Mouse (Mus musculus) lung, embryonic 15.5 days (tissue): ENCODE results near the gene 2410004B18Rik. TPM values are rescaled to one million over a fixed set of nuclear protein-coding genes. Genes with fewer than 3 reads are reported as not detected.

Experiments
- ATAC-seq: fragments of 200-750 bp; cut with Nextera tagmentation; 2 replicates; pipeline ENCODE4 v1.8.0; 2017; ENCODE audit warnings: moderate number of reproducible peaks, borderline replicate concordance; ENCODE audit not compliant: low FRiP score, low TSS enrichment; ENCODE audit errors: extremely low read depth
- H3K27ac ChIP-seq: fragments of 300-500 bp; sonication (generic); 2 replicates; pipeline ENCODE4 v1.5.1; 2015; ENCODE audit warnings: moderate library complexity, mild to moderate bottlenecking, inconsistent platforms
- H3K27me3 ChIP-seq: fragments of 300-500 bp; sonication (generic); 2 replicates; pipeline ENCODE4 v1.6.1; 2015; ENCODE audit warnings: inconsistent platforms
- H3K36me3 ChIP-seq: fragments of 300-500 bp; sonication (generic); 2 replicates; pipeline ENCODE4 v1.6.1; 2015; ENCODE audit warnings: inconsistent platforms
- H3K4me1 ChIP-seq: fragments of 300-500 bp; sonication (generic); 2 replicates; pipeline ENCODE4 v1.6.1; 2015; ENCODE audit warnings: inconsistent platforms
- H3K4me2 ChIP-seq: fragments of 300-500 bp; sonication (generic); 2 replicates; pipeline ENCODE4 v1.6.1; 2015; ENCODE audit warnings: inconsistent platforms, mild to moderate bottlenecking, moderate library complexity
- H3K4me3 ChIP-seq: fragments of 300-500 bp; sonication (generic); 2 replicates; pipeline ENCODE4 v1.5.1; 2015; ENCODE audit warnings: mild to moderate bottlenecking, inconsistent platforms
- H3K9ac ChIP-seq: fragments of 300-500 bp; sonication (generic); 2 replicates; pipeline ENCODE4 v1.6.1; 2015; ENCODE audit warnings: inconsistent platforms
- H3K9me3 ChIP-seq: fragments of 300-500 bp; sonication (generic); 2 replicates; pipeline ENCODE4 v1.6.1; 2016; ENCODE audit warnings: inconsistent platforms
- WGBS: fragments of 180-500 bp; shearing (Covaris S2); methylation state at CpG from one replicate; pipeline ENCODE4 v1.1.7; 2015; 5-methylcytosine and 5-hydroxymethylcytosine counted together
- polyA plus RNA-seq: library from polyadenylated mRNA; unstranded; fragments of >200 nt; fragmentation: Nextera tagmentation; extraction: Ambion mirVana; gene quantifications from 2 replicates; pipeline ENCODE4 v1.2.1, GENCODE M21; 2015

Gene 2410004B18Rik
- polyA plus RNA-seq, 1 experiment from 2014 or later = 50.4 TPM

DNA sequence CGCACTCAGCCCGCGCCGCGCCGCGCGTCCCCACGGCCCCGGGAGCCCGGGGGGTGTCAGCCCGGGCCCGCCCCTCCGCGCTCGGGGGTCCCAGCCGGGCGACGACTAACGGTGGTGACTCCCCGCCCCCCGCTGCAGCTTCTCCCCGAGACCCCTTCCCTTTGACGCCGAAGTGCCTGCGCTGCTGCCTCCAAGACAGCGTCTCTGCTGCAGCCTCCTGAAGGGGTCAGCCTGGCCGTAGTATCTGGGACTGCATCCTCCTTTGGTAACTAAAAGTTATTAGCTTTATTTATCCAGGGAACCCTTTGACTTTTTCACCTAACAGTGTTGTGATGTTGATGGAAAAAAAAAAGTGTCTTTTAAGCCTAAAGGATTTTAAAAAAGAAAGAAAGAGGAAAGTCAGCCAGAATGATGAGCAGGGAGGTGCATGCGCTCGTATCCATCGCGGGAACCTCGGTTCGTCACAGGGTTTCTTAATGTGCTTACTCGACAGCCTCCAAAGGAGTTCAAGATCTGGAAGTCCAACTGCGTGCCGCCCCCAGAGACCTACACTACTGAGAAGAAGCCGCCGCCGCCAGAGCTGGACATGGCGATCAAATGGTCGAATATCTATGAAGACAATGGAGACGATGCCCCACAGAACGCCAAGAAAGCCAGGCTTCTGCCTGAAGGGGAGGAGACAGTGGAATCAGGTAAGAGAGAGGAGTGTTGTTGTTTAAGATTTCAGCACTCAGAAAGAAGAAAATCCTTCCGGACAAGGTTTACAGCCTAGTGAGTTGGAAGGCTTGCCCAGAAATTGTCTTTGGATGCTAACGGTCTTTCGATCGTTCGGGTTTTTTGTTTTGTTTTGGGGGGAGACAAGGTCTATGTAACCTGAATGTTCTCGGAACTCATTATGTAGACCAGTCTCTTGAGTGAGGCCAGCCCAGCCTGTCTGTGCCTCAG lies 863 bp downstream of the 2410004B18Rik start:
- no peak overlapping the region for H3K27ac ChIP-seq
- peak; percentile 16; the same call in 1 of the 2 replicates for ATAC-seq
- H3K36me3 ChIP-seq = peaks cover 23% of the 10 kb centered on the region
- WGBS = 20% methylated on average over 39 of the region's 50 CpGs
- H3K4me2 ChIP-seq = peak overlapping the region; percentile 82
- H3K9me3 ChIP-seq = no peaks in the 10 kb centered on the region
- peaks cover 23% of the 10 kb centered on the region for H3K4me1 ChIP-seq
- H3K27me3 ChIP-seq = no peaks in the 10 kb centered on the region
- peak overlapping the region; percentile 85 for H3K9ac ChIP-seq
- peak overlapping the region; percentile 81 for H3K4me3 ChIP-seq

DNA sequence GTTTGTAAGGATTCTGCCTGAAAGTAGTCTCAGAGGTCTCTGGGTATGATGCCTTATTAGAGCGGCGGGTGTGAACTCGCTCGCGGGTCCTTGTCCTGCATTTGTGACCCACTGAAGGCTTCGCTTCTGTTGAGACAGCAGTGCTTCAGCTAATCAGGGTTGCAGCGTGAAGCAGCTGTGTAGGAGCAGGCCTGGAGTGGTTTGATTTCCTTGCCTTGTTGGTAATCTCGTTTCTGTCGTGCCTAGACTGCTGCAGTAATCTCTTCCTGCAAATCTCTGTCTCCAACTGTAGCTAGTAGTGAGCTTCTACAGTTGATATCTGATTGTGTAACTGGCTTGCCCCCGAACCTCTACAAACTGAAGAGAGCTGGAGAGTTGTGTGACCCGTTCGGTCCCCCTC lies 1.6 kb downstream of the 2410004B18Rik start:
- H3K4me2 ChIP-seq = peak overlapping the region; percentile 82
- H3K4me1 ChIP-seq = peaks cover 23% of the 10 kb centered on the region
- H3K36me3 ChIP-seq = peaks cover 27% of the 10 kb centered on the region
- H3K27ac ChIP-seq = no peak overlapping the region
- WGBS = 78% methylated on average over 12 of the region's 12 CpGs
- no peak for ATAC-seq
- H3K9me3 ChIP-seq = no peaks in the 10 kb centered on the region
- peak overlapping the region; percentile 81 for H3K4me3 ChIP-seq
- H3K27me3 ChIP-seq = no peaks in the 10 kb centered on the region
- H3K9ac ChIP-seq = no peak overlapping the region

DNA sequence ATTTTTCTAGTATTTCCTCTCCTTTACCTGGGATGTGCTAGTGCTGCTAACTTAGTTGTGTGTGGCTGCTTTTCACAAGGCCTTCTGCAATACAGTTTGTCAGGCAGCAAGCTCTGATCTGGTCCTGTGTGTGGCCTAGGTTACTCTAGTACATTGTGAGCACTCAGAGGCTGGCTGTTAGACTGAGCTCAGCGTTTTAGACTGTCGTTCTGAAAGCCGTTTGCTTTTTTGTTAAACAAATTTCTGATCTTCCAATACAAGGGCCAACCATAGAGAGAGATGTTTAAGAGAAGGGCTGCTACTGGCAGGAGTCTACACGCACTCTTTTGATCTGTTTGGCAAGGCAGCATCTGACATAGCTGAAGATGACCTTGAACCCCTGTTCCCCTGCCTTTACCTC lies 2.2 kb downstream of the 2410004B18Rik start:
- Histone ChIP-seq H3K36me3 (peaks cover 33% of the 10 kb centered on the region), H3K27ac (no peak overlapping the region), H3K9me3 (no peaks in the 10 kb centered on the region), H3K4me1 (peaks cover 23% of the 10 kb centered on the region), H3K27me3 (no peaks in the 10 kb centered on the region), H3K4me3 (no peak overlapping the region), H3K4me2 (no peak overlapping the region), H3K9ac (no peak overlapping the region)
- no peak for ATAC-seq
- WGBS = 74% methylated on average over 4 of the region's 4 CpGs

DNA sequence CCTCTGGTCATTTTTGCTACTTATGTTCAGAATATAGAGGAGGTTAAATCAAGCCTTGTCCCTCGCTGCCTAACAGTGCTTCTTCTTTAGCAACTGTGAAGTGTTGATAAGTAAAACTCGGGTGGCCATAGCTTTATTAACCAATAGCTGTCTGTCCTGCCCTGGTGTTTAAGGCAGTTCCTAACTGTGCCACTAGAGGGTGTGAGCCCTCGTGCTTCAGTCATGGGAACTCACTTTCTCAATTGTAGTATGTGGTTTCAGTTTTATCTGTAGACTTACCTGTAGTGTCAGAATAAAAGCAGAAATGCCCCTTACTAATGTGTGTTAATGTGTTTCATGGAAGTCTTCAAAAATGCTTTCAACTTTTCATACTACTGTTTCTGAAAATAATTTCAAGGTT lies 4.2 kb downstream of the 2410004B18Rik start:
- no peak overlapping the region for H3K4me2 ChIP-seq
- no peak overlapping the region for H3K4me3 ChIP-seq
- no peaks in the 10 kb centered on the region for H3K27me3 ChIP-seq
- H3K9me3 ChIP-seq = no peaks in the 10 kb centered on the region
- 2% methylated on average over 3 of the region's 3 CpGs for WGBS
- no peak overlapping the region for H3K9ac ChIP-seq
- ATAC-seq = no peak
- peaks cover 34% of the 10 kb centered on the region for H3K36me3 ChIP-seq
- H3K4me1 ChIP-seq = peaks cover 25% of the 10 kb centered on the region
- H3K27ac ChIP-seq = no peak overlapping the region

DNA sequence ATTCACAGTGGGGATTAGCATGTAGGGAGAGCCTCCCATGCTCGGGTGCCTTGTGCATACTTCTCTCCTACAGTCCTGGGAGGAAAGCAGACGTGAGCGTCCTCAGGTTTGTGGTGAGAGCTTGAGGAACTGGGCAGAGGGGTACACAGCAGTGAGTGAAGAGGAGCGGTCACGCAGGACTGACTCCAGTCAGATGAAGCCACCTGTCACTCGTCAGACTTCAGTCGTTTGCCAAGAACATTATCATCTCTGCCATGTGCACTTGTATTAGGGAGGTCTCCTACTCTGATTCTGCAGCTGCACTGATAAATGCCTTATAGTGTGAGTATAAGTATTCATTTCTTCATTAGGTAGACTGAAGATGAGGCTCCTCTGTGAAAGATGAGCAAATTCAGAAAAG lies 6.5 kb downstream of the 2410004B18Rik start:
- Histone ChIP-seq H3K27ac (no peak overlapping the region), H3K4me1 (peaks cover 11% of the 10 kb centered on the region), H3K27me3 (no peaks in the 10 kb centered on the region), H3K4me3 (no peak overlapping the region), H3K9me3 (no peaks in the 10 kb centered on the region), H3K36me3 (peaks cover 34% of the 10 kb centered on the region), H3K9ac (no peak overlapping the region), H3K4me2 (no peak overlapping the region)
- WGBS = 85% methylated on average over 7 of the region's 7 CpGs
- no peak for ATAC-seq

DNA sequence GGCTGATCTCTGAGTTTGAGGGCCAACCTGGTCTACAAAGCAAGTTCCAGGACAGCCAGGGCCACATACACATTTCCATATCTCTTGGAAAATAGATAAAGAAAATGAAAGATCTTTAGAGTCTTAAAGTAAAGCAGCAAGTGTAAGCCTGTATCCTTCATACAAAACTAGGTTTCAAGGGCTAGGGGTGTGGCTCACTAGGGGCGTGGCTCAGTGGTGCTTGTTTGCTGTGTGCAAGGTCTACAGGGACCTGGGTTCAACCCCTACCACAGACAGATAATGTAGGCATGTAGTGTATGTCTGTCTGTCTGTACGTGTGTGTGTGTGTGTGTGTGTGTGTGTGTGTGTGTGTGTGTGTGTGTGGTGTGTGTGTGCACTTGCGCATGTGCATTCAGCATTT lies 8.1 kb downstream of the 2410004B18Rik start:
- Histone ChIP-seq H3K4me2 (no peak overlapping the region), H3K9me3 (no peaks in the 10 kb centered on the region), H3K27me3 (no peaks in the 10 kb centered on the region), H3K4me1 (peaks cover 7% of the 10 kb centered on the region), H3K36me3 (peaks cover 27% of the 10 kb centered on the region), H3K27ac (no peak overlapping the region), H3K4me3 (no peak overlapping the region), H3K9ac (no peak overlapping the region)
- 74% methylated on average over 3 of the region's 3 CpGs for WGBS
- 0 out of 2 replicates have a peak, but pooled peaks have one; percentile 21 for ATAC-seq

DNA sequence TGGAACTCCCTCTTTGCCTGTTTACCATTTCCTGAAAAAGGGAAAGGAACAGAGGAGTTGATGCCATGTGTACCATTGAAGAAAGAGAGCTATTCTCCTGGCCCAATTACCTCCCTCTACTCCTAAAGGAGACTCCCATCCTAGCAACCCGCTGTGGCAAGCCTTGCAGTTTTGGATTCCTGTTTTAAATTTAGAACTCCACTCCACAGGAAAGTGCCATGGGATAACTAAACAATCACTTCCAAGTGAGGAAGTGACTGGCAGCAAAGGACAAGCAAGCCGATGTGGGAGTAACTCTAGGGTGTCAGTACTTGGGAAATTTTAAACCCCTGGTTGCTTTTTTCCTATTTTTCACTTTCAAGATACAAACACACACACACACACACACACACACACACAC lies 8.8 kb downstream of the 2410004B18Rik start:
- no peak overlapping the region for H3K9ac ChIP-seq

DNA sequence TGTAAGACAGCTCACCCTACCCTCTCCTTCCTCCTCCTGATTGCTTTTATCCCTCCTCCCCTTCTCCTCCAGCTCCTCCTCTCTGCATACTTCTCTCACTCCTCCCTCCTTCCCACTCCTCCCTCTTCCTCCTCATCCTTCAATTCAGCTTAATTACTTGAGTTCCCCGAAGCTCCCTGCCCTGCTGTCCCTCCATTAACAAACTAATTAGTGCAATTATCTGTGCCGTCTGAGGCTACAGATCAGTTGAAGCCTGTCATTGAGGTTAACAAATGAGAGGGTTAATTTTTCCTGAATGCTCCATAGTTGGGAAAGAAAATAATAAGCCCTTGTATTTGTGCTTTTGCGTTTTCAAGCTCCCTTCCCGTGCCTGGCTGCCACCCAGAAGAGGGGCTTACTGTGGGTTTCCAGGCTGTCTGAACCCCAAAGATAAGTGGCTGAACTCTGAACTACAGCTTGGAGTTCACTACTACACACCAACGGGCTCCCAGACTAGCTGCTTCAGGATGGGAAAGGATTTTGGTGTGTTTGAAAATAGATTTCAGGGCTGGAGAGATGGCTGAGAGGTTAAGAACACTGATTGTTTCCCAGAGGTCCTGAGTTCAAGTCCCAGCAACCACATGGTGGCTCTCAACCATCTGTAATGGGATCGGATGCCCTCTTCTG lies 9.9 kb downstream of the 2410004B18Rik start:
- no peak overlapping the region for H3K27ac ChIP-seq
- 33% methylated on average over 6 of the region's 6 CpGs for WGBS
- ATAC-seq = no peak

More for the DNA sequence above, 8.8 kb downstream of the 2410004B18Rik start:
- no peak for ATAC-seq
- H3K4me1 ChIP-seq = peaks cover 7% of the 10 kb centered on the region
- no peaks in the 10 kb centered on the region for H3K9me3 ChIP-seq
- peaks cover 26% of the 10 kb centered on the region for H3K36me3 ChIP-seq
- 30% methylated on average over 2 of the region's 2 CpGs for WGBS
- H3K4me2 ChIP-seq = no peak overlapping the region
- H3K4me3 ChIP-seq = no peak overlapping the region
- H3K27ac ChIP-seq = peak overlapping the region; percentile 47; the same call in 1 of the 2 replicates
- no peaks in the 10 kb centered on the region for H3K27me3 ChIP-seq

DNA sequence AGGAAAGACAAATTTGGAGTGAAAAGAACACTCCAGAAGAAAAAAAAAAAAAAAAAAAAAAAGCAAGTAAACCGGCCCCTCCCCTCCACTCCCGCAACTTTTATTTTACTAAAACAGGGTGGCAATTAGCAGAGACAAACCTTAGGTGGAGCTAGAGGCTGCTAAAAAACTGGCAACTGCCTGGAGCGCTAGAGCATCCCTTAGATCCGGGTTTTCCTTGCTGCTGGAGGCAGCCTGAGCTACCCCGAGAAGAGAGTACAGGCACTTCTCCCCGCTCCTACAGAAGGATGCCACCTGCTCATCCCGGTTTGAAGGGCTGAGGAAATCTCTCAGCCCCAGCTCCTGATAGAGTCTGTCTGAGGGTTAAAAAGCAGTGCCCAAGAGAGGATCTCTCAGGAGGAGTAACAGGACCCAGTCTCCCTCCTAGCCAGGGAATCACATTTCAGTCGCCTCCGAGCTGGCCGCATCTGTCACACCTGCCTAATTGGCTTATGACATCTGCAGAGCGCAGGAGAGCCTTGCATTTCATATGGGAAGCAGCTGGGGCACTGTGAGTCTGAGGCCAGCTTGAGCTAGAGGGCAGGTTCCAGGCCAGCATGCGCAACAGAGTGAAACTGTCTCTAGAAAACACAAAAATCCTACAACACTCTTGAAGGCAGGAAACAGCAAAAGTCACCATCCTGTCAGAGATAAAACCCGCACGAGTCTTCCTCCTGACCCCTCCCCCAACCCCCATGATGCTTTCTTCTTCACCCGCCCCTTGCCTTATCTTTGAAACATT lies 12.4 kb downstream of the 2410004B18Rik start:
- peaks cover 7% of the 10 kb centered on the region for H3K4me1 ChIP-seq
- no peak overlapping the region for H3K9ac ChIP-seq
- H3K27ac ChIP-seq = no peak overlapping the region
- ATAC-seq = peak; percentile 80; the same call in 1 of the 2 replicates
- no peaks in the 10 kb centered on the region for H3K27me3 ChIP-seq
- peak overlapping the region; percentile 22; the same call in 1 of the 2 replicates for H3K4me3 ChIP-seq
- 9% methylated on average over 15 of the region's 15 CpGs for WGBS
- H3K4me2 ChIP-seq = peak overlapping the region; percentile 44
- H3K36me3 ChIP-seq = no peaks in the 10 kb centered on the region; the same call in 1 of the 2 replicates
- no peaks in the 10 kb centered on the region for H3K9me3 ChIP-seq

More for the DNA sequence above, 9.9 kb downstream of the 2410004B18Rik start:
- Histone ChIP-seq H3K4me1 (peaks cover 7% of the 10 kb centered on the region), H3K4me2 (no peak overlapping the region), H3K9me3 (no peaks in the 10 kb centered on the region), H3K27me3 (no peaks in the 10 kb centered on the region), H3K9ac (no peak overlapping the region), H3K4me3 (no peak overlapping the region), H3K36me3 (peaks cover 20% of the 10 kb centered on the region)

DNA sequence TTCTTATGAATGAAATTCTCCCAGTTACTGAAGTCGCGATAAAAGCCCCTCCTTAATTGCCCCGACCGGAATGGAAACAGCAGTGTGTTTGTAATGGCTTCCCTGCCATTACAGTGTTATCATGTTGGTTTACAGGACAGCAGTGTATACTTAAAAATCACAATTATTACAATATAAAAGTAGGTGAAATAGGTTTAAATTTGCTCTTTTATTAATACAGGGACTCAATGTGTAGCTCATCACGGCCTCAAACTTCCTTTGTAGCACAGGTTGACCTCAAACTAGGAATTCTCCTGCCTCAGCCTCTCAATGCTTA lies 13.0 kb downstream of the 2410004B18Rik start:
- no peak overlapping the region for H3K9ac ChIP-seq
- ATAC-seq = no peak
- peaks cover 7% of the 10 kb centered on the region for H3K4me1 ChIP-seq
- H3K4me2 ChIP-seq = peak overlapping the region; percentile 44; the same call in 1 of the 2 replicates
- no peaks in the 10 kb centered on the region for H3K36me3 ChIP-seq
- H3K27ac ChIP-seq = no peak overlapping the region
- no peaks in the 10 kb centered on the region for H3K27me3 ChIP-seq
- no peak overlapping the region for H3K4me3 ChIP-seq
- H3K9me3 ChIP-seq = no peaks in the 10 kb centered on the region
- 28% methylated on average over 5 of the region's 5 CpGs for WGBS

DNA sequence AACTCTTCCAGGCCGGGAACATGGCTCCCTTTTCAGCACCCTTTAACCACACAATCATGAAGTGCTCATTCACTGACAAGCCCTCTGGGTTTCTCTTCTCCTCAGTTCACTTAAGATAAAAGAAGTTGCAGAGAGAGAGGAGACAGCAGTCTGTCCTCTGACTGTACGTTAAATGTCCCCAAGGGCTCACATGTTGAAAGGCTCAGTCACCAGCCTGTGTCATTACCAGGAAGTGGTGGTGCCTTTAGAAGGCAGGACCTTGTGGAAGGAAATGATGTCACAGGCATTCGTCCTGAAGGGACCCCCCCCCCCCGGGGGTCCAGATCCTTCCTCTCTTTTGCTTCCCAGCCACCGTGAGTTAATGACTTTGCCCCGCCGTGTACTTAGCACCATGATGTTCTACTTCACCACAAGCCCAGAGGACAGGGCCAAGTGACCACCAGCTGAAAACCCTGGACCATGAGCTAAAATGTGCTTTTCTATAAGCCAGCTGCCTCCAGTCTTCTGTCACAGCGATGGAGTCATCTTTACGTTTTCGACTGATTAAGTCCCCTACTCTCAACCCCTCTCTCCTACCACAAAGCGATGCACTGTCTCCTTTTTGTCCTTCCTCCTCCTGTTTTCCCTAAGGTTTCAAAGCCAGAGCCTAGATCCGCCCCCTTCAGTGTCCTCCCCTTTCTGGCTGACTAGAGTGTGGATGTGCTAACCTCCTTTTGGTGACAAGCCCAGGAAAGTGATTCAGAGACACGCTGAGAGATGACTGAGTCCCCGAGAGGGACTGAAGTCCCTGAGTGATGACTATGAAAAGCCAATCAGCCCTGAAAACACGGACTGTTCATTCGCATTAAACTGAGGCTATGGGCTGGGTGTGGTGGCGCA lies 13.7 kb downstream of the 2410004B18Rik start:
- Histone ChIP-seq H3K36me3 (no peaks in the 10 kb centered on the region), H3K27ac (no peak overlapping the region), H3K9ac (no peak overlapping the region), H3K9me3 (no peaks in the 10 kb centered on the region), H3K4me1 (peaks cover 5% of the 10 kb centered on the region), H3K27me3 (no peaks in the 10 kb centered on the region), H3K4me3 (no peak overlapping the region), H3K4me2 (no peak overlapping the region)
- ATAC-seq = no peak
- WGBS = 59% methylated on average over 17 of the region's 17 CpGs
